14 mouse cellular contexts compared by ENCODE assay signal in genomic region chr7:140834968-140835757, GRCm38 (mm10). TPM values are rescaled to one million over a fixed set of nuclear protein-coding genes. Genes with fewer than 3 reads are reported as not detected.
DNase-seq lines count a peak whose midpoint lies in the region; ATAC-seq lines count a peak whose summit lies in the region.
"Had no signal": no experiment of that assay in that cellular context is flagged by ENCODE, and none has a peak within 500 bp of the region (broad histone marks: within the 10 kb centered on the region; RNA-seq: fewer than 3 reads in every experiment).

Gene Urah, plus strand, starts transcription at chr7:140835018.

- peaks cover 11% of the 10 kb centered on the region; the same call in 1 of the 2 replicates for H3K4me1 ChIP-seq in forebrain, embryonic 10.5 days
- no peaks in the 10 kb centered on the region for H3K4me1 ChIP-seq in forebrain, embryonic 13.5 days
- H3K4me1 ChIP-seq: hindbrain, embryonic 15.5 days; limb, embryonic 12.5 days had no signal

- peaks cover 6% of the 10 kb centered on the region; the same call in 1 of the 2 replicates for H3K27me3 ChIP-seq in forebrain, embryonic 10.5 days (ENCODE audit: poor library complexity, severe bottlenecking)
- peaks cover 5% of the 10 kb centered on the region; the same call in 1 of the 2 replicates for H3K27me3 ChIP-seq in forebrain, embryonic 13.5 days
- H3K27me3 ChIP-seq: hindbrain, embryonic 15.5 days had no signal

- WGBS in forebrain, embryonic 10.5 days, result 41% methylated on average over 20 of the region's 20 CpGs
- WGBS in forebrain, embryonic 13.5 days, result 50% methylated on average over 20 of the region's 20 CpGs
- 18% methylated on average over 20 of the region's 20 CpGs for WGBS in large intestine, adult 2 months

- H3K4me3 ChIP-seq in forebrain, embryonic 10.5 days, result no peak within 1 kb of the TSS
- H3K4me3 ChIP-seq in forebrain, embryonic 13.5 days, result no peak within 1 kb of the TSS
- H3K4me3 ChIP-seq: hindbrain, embryonic 15.5 days; limb, embryonic 12.5 days had no signal

- H3K36me3 ChIP-seq in forebrain, embryonic 10.5 days (replicated peaks), result no peaks in the 10 kb centered on the region
- H3K36me3 ChIP-seq in forebrain, embryonic 13.5 days (ENCODE audit: poor library complexity, severe bottlenecking), result no peaks in the 10 kb centered on the region
- H3K36me3 ChIP-seq: hindbrain, embryonic 15.5 days; limb, embryonic 12.5 days had no signal

- no peak within 1 kb of the TSS for H3K9ac ChIP-seq in forebrain, embryonic 13.5 days
- H3K9ac ChIP-seq: hindbrain, embryonic 15.5 days; limb, embryonic 12.5 days had no signal

- H3K27ac ChIP-seq in forebrain, embryonic 10.5 days, result peak within 1 kb of the TSS; percentile 2; the same call in 1 of the 2 replicates
- no peak within 1 kb of the TSS for H3K27ac ChIP-seq in forebrain, embryonic 13.5 days
- H3K27ac ChIP-seq: hindbrain, embryonic 15.5 days; limb, embryonic 12.5 days had no signal

- H3K9me3 ChIP-seq in forebrain, embryonic 10.5 days, result no peaks in the 10 kb centered on the region
- H3K9me3 ChIP-seq in forebrain, embryonic 13.5 days (replicated peaks), result no peaks in the 10 kb centered on the region
- H3K9me3 ChIP-seq: hindbrain, embryonic 15.5 days; limb, embryonic 12.5 days had no signal

- no peak for ATAC-seq in forebrain, embryonic 13.5 days
- ATAC-seq: activated CD4-positive, CD25-positive, alpha-beta regulatory T cell, adult 4 months had no signal

- H3K4me2 ChIP-seq in forebrain, embryonic 13.5 days, result no peak within 1 kb of the TSS
- H3K4me2 ChIP-seq: hindbrain, embryonic 15.5 days; limb, embryonic 12.5 days had no signal

- DNase-seq in forebrain, embryonic 10.5 days (ENCODE audit: extremely low spot score, low spot score), result no peak
- peak; percentile 74 for DNase-seq in R1 (ENCODE audit: low read depth, low spot score)
- no peak for DNase-seq in large intestine, adult 2 months (ENCODE audit: low read depth, low spot score)
- DNase-seq in lung, postnatal 25 days (ENCODE audit: low spot score), result peak; percentile 74
- DNase-seq in heart, postnatal 4 days, result no peak
- DNase-seq in gastrocnemius, postnatal 4 days (ENCODE audit: low spot score in 2 of 2), result no peak
- DNase-seq in layer of hippocampus, adult 8-10 months (ENCODE audit: low spot score in 2 of 2), result no peak

RNA-seq across cellular contexts. Expression of gene Urah, which starts in this region (rescaled TPM):
- polyA plus RNA-seq in forebrain, embryonic 10.5 days (2016; fragmentation: Nextera tagmentation; extraction: Ambion mirVana), result 0.41 and 0.64 TPM in 2 replicates
- not detected in 2 replicates for polyA plus RNA-seq in forebrain, embryonic 13.5 days (2015; fragmentation: Nextera tagmentation; extraction: Ambion mirVana)
- 47.2 and 49.4 TPM in 2 replicates for polyA plus RNA-seq in large intestine, adult 2 months (2012; rRNA removed)
- not detected for total RNA-seq in heart, postnatal 4 days (2021)
- under 1 TPM in 1 of 2 experiments, not detected in 1; 0.44 TPM for total RNA-seq in gastrocnemius, postnatal 4 days (2021)
- total RNA-seq in layer of hippocampus, adult 8-10 months (2022), result 1 to 10 TPM; 2.3 to 3.6 (median 2.6) TPM
- total RNA-seq: common myeloid progenitor, adult 5-6 weeks; gastrocnemius, adult 18-20 months had no signal
- polyA plus RNA-seq: activated CD4-positive, CD25-positive, alpha-beta regulatory T cell, adult 4 months; C2C12 had no signal

Comparison
In these comparisons a context has a peak if more than half of its experiments do, and no peak if none do; other contexts are left out.
1. RNA of gene Urah (polyA plus RNA-seq): 47.2 to 49.4 TPM in large intestine, adult 2 months; 0.41 to 0.64 TPM in forebrain, embryonic 10.5 days and not detected in forebrain, embryonic 13.5 days; every median in the first group is over 10 times any median in the second.
2. DNase-seq: peak in R1 (single experiment) and lung, postnatal 25 days (single experiment); none in forebrain, embryonic 10.5 days (single experiment), large intestine, adult 2 months (single experiment), heart, postnatal 4 days (single experiment), gastrocnemius, postnatal 4 days (0 of 2) and layer of hippocampus, adult 8-10 months (0 of 2).